Comparison of ENCODE assay signal across 8 mouse cellular contexts in genomic region chr8:125054436-125054810, GRCm38 (mm10). TPM values are rescaled to one million over a fixed set of nuclear protein-coding genes. Genes with fewer than 3 reads are reported as not detected.
DNase-seq lines count a peak whose midpoint lies in the region; ATAC-seq and TF ChIP-seq lines count a peak whose summit lies in the region.

No protein-coding gene starts in this region.

- peak overlapping the region; percentile 78 for H3K4me3 ChIP-seq in liver, adult 2 months (ENCODE audit: insufficient read depth, low read depth, low read length)
- peak overlapping the region; percentile 81 for H3K4me3 ChIP-seq in hindbrain, embryonic 15.5 days
- peak overlapping the region; percentile 49 for H3K4me3 ChIP-seq in midbrain, embryonic 11.5 days (ENCODE audit: low read depth, low read length)
- peak overlapping the region; percentile 72 for H3K4me3 ChIP-seq in stomach, embryonic 15.5 days (replicated peaks)

- 0 out of 2 replicates have a peak overlapping the region, but pooled peaks have one; percentile 10 for H3K27ac ChIP-seq in liver, adult 2 months (replicated peaks; ENCODE audit: insufficient read depth, low read depth, low read length)
- H3K27ac ChIP-seq in hindbrain, embryonic 15.5 days (replicated peaks), result peak overlapping the region; percentile 82
- no peak overlapping the region for H3K27ac ChIP-seq in midbrain, embryonic 11.5 days (ENCODE audit: low read depth, low read length)
- peak overlapping the region; percentile 80 for H3K27ac ChIP-seq in stomach, embryonic 15.5 days

- WGBS in liver, adult 2 months, result under 1% methylated on average over 38 of the region's 38 CpGs
- under 1% methylated on average over 38 of the region's 38 CpGs for WGBS in hindbrain, embryonic 15.5 days
- under 1% methylated on average over 38 of the region's 38 CpGs for WGBS in midbrain, embryonic 11.5 days
- WGBS in stomach, embryonic 15.5 days, result under 1% methylated on average over 38 of the region's 38 CpGs

- TF ChIP-seq CTCF in liver, adult 2 months (IDR thresholded peaks at IDR 0.05; ENCODE audit: low read depth, low read length), result no peak

- intact Hi-C loops in left cerebral cortex, postnatal 4 days (cut with DNase I), result no loop called here

- no peaks in the 10 kb centered on the region for H3K36me3 ChIP-seq in liver, adult 2 months (ENCODE audit: control insufficient read depth, insufficient read depth, low read length)
- no peaks in the 10 kb centered on the region for H3K36me3 ChIP-seq in hindbrain, embryonic 15.5 days
- H3K36me3 ChIP-seq in midbrain, embryonic 11.5 days (ENCODE audit: control insufficient read depth, insufficient read depth, low read length), result no peaks in the 10 kb centered on the region
- no peaks in the 10 kb centered on the region for H3K36me3 ChIP-seq in stomach, embryonic 15.5 days

- H3K9me3 ChIP-seq in hindbrain, embryonic 15.5 days, result no peaks in the 10 kb centered on the region
- peaks cover 3% of the 10 kb centered on the region; the same call in 1 of the 2 replicates for H3K9me3 ChIP-seq in midbrain, embryonic 11.5 days (ENCODE audit: control insufficient read depth, low read length)
- H3K9me3 ChIP-seq in stomach, embryonic 15.5 days, result no peaks in the 10 kb centered on the region

- no peak for DNase-seq in liver, adult 2 months (ENCODE audit: extremely low read depth, low read depth, low spot score)
- no peak for DNase-seq in liver
- peak; percentile 61 for DNase-seq in brain, adult 2 months (ENCODE audit: low read depth, low spot score)
- DNase-seq in gastrocnemius, postnatal 10 days, result peak; percentile 53
- DNase-seq in left cerebral cortex, postnatal 4 days, result peak; percentile 67
- peak; percentile 93 for DNase-seq in midbrain, embryonic 11.5 days (ENCODE audit: low spot score, missing footprints)

- no peaks in the 10 kb centered on the region for H3K4me1 ChIP-seq in liver, adult 2 months (ENCODE audit: control insufficient read depth, insufficient read depth, low read length)
- H3K4me1 ChIP-seq in hindbrain, embryonic 15.5 days (replicated peaks), result peaks cover 15% of the 10 kb centered on the region
- peaks cover 5% of the 10 kb centered on the region for H3K4me1 ChIP-seq in midbrain, embryonic 11.5 days (ENCODE audit: control insufficient read depth, insufficient read depth, low read length)
- H3K4me1 ChIP-seq in stomach, embryonic 15.5 days, result peaks cover 5% of the 10 kb centered on the region; the same call in 1 of the 2 replicates

- peak overlapping the region; percentile 86 for H3K9ac ChIP-seq in liver, adult 2 months (ENCODE audit: low read depth, low read length)
- H3K9ac ChIP-seq in hindbrain, embryonic 15.5 days, result peak overlapping the region; percentile 74
- peak overlapping the region; percentile 51 for H3K9ac ChIP-seq in midbrain, embryonic 11.5 days (ENCODE audit: low read length)
- H3K9ac ChIP-seq in stomach, embryonic 15.5 days, result peak overlapping the region; percentile 78

- peaks cover 4% of the 10 kb centered on the region; the same call in 1 of the 2 replicates for H3K27me3 ChIP-seq in liver, adult 2 months (ENCODE audit: control insufficient read depth, insufficient read depth, low read length)
- H3K27me3 ChIP-seq in hindbrain, embryonic 15.5 days, result peaks cover 23% of the 10 kb centered on the region
- peaks cover 33% of the 10 kb centered on the region for H3K27me3 ChIP-seq in midbrain, embryonic 11.5 days (ENCODE audit: control insufficient read depth, insufficient read depth, low read length)
- peaks cover 8% of the 10 kb centered on the region for H3K27me3 ChIP-seq in stomach, embryonic 15.5 days (replicated peaks)

- TF ChIP-seq POLR2A in liver, adult 2 months (IDR thresholded peaks at IDR 0.05; ENCODE audit: extremely low read depth, insufficient read depth, low read length), result no peak

- peak overlapping the region; percentile 99 for H3K4me2 ChIP-seq in hindbrain, embryonic 15.5 days
- H3K4me2 ChIP-seq in midbrain, embryonic 11.5 days, result peak overlapping the region; percentile 79
- H3K4me2 ChIP-seq in stomach, embryonic 15.5 days, result peak overlapping the region; percentile 97

- no peaks in the 10 kb centered on the region for H3K79me2 ChIP-seq in liver, adult 2 months (ENCODE audit: control insufficient read depth, insufficient read depth, low read length)

- peak; percentile 58; the same call in 1 of the 2 replicates for ATAC-seq in hindbrain, embryonic 15.5 days (ENCODE audit: low FRiP score, low read depth)
- ATAC-seq in midbrain, embryonic 11.5 days (ENCODE audit: low FRiP score), result peak; percentile 27; the same call in 1 of the 2 replicates
- peak; percentile 44; the same call in 1 of the 2 replicates for ATAC-seq in stomach, embryonic 15.5 days (ENCODE audit: insufficient read depth, low FRiP score, low read depth)

RNA-seq across cellular contexts. Expression of gene Disc1, which starts 0.4 kb away (rescaled TPM):
- 0.34 and 0.37 TPM in 2 replicates for total RNA-seq in liver, adult 2 months (2014; rRNA removed)
- 0.14 and 0.16 TPM in 2 replicates for polyA plus RNA-seq in liver, adult 2 months (2012; rRNA removed)
- total RNA-seq in gastrocnemius, postnatal 10 days (2021), result 1 to 10 TPM; 2.6 to 4.0 TPM
- polyA plus RNA-seq in hindbrain, embryonic 15.5 days (2015; fragmentation: Nextera tagmentation; extraction: Ambion mirVana), result 1.8 and 2.6 TPM in 2 replicates
- 1 to 10 TPM; 3.9 to 4.4 TPM for total RNA-seq in left cerebral cortex, postnatal 4 days (2021)
- 0.82 and 0.87 TPM in 2 replicates for polyA plus RNA-seq in midbrain, embryonic 11.5 days (2014; fragmentation: Nextera tagmentation; extraction: Ambion mirVana)
- polyA plus RNA-seq in stomach, embryonic 15.5 days (2015; fragmentation: Nextera tagmentation; extraction: Ambion mirVana), result 1.7 and 2.3 TPM in 2 replicates

RNA-seq across cellular contexts. Expression of gene Tsnax, which starts 41.6 kb away (rescaled TPM):
- total RNA-seq in liver, adult 2 months (2014; rRNA removed), result 21.6 and 23.0 TPM in 2 replicates
- polyA plus RNA-seq in liver, adult 2 months (2012; rRNA removed), result 17.1 and 17.9 TPM in 2 replicates
- total RNA-seq in gastrocnemius, postnatal 10 days (2021), result 10 to 100 TPM; 74.9 to 76.4 TPM
- 199 and 201 TPM in 2 replicates for polyA plus RNA-seq in hindbrain, embryonic 15.5 days (2015; fragmentation: Nextera tagmentation; extraction: Ambion mirVana)
- 10 to 100 TPM; 70.9 to 77.4 TPM for total RNA-seq in left cerebral cortex, postnatal 4 days (2021)
- polyA plus RNA-seq in midbrain, embryonic 11.5 days (2014; fragmentation: Nextera tagmentation; extraction: Ambion mirVana), result 155 and 175 TPM in 2 replicates
- 111 and 117 TPM in 2 replicates for polyA plus RNA-seq in stomach, embryonic 15.5 days (2015; fragmentation: Nextera tagmentation; extraction: Ambion mirVana)

Comparison
In these comparisons a context has a peak if more than half of its experiments do, and no peak if none do; other contexts are left out.
1. DNase-seq: peak in brain, adult 2 months (single experiment), gastrocnemius, postnatal 10 days (single experiment), left cerebral cortex, postnatal 4 days (single experiment) and midbrain, embryonic 11.5 days (single experiment); none in liver, adult 2 months (single experiment) and liver (single experiment).
2. Peak in every context shown above with its lines, with median percentiles within 50 percentile points of each other: H3K4me3 ChIP-seq, H3K9ac ChIP-seq, ATAC-seq and H3K4me2 ChIP-seq.